ENCODE assay signal across 19 mouse cellular contexts in the genomic region with DNA sequence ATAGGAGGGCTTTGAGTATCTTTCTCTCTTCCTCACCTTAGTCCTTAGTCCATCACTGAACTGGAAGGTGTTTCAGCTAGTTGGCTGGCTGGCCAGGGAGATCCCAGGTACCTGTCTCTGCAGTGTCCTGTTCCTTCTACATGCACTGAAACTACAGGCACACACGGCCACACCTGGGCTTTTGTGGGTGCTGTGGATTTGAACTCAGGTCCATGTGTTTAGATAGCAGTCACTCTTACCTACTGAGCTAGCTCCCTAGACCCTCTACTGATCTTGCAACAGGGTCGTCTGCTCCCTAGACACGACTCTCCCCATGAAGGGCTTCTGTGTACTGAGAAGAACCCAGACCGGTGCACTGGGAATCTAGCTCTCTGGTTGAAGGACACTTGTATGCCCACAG. TPM values are rescaled to one million over a fixed set of nuclear protein-coding genes. Genes with fewer than 3 reads are reported as not detected.
DNase-seq lines count a peak whose midpoint lies in the region; ATAC-seq and TF ChIP-seq lines count a peak whose summit lies in the region.
"Had no signal": no experiment of that assay in that cellular context is flagged by ENCODE, and none has a peak within 500 bp of the region (broad histone marks: within the 10 kb centered on the region; RNA-seq: fewer than 3 reads in every experiment).

No protein-coding gene starts in this region.

- H3K4me3 ChIP-seq in hindbrain, embryonic 10.5 days, result no peak overlapping the region
- H3K4me3 ChIP-seq in hindbrain, embryonic 12.5 days, result no peak overlapping the region
- H3K4me3 ChIP-seq in embryonic facial prominence, embryonic 10.5 days, result no peak overlapping the region
- no peak overlapping the region for H3K4me3 ChIP-seq in intestine, postnatal 0 days (ENCODE audit: low read depth, low read length)
- H3K4me3 ChIP-seq: embryonic facial prominence, embryonic 15.5 days; forebrain, embryonic 10.5 days; hindbrain, embryonic 15.5 days; liver, embryonic 12.5 days; midbrain, embryonic 10.5 days; neural tube, embryonic 13.5 days had no signal

- H3K36me3 ChIP-seq in hindbrain, embryonic 10.5 days, result peaks cover 26% of the 10 kb centered on the region
- peaks cover 23% of the 10 kb centered on the region for H3K36me3 ChIP-seq in hindbrain, embryonic 12.5 days
- H3K36me3 ChIP-seq in embryonic facial prominence, embryonic 10.5 days (replicated peaks), result peaks cover 20% of the 10 kb centered on the region
- peaks cover 5% of the 10 kb centered on the region; the same call in 1 of the 2 replicates for H3K36me3 ChIP-seq in intestine, postnatal 0 days (ENCODE audit: control insufficient read depth, insufficient read depth)
- H3K36me3 ChIP-seq: embryonic facial prominence, embryonic 15.5 days; liver, embryonic 12.5 days had no signal

- H3K27me3 ChIP-seq in hindbrain, embryonic 10.5 days (ENCODE audit: insufficient read depth, poor library complexity, severe bottlenecking), result no peaks in the 10 kb centered on the region
- no peaks in the 10 kb centered on the region for H3K27me3 ChIP-seq in hindbrain, embryonic 12.5 days
- no peaks in the 10 kb centered on the region for H3K27me3 ChIP-seq in embryonic facial prominence, embryonic 10.5 days (replicated peaks; ENCODE audit: low read depth, poor library complexity, severe bottlenecking)
- H3K27me3 ChIP-seq in intestine, postnatal 0 days (replicated peaks; ENCODE audit: control insufficient read depth, insufficient read depth, low read length), result no peaks in the 10 kb centered on the region
- H3K27me3 ChIP-seq: embryonic facial prominence, embryonic 15.5 days; hindbrain, embryonic 15.5 days; neural tube, embryonic 13.5 days had no signal

- peak; percentile 84 for DNase-seq in heart, adult 11 months
- DNase-seq in heart, postnatal 25 days (ENCODE audit: low spot score), result no peak
- DNase-seq in hindbrain, embryonic 10.5 days (ENCODE audit: low spot score), result no peak
- no peak for DNase-seq in embryonic facial prominence, embryonic 10.5 days (ENCODE audit: low spot score)
- DNase-seq in frontal cortex, postnatal 10 days (ENCODE audit: low spot score in 2 of 2), result no peak
- no peak for DNase-seq in left cerebral cortex, postnatal 36 days (ENCODE audit: low spot score in 2 of 2)
- DNase-seq: cerebellum, adult 9-10 months; kidney, postnatal 4 days; layer of hippocampus, postnatal 36 days; right cerebral cortex, postnatal 14 days had no signal

- no peak for TF ChIP-seq CTCF in intestine, postnatal 0 days (IDR thresholded peaks at IDR 0.05; ENCODE audit: low read depth)

- H3K9me3 ChIP-seq in hindbrain, embryonic 10.5 days, result no peaks in the 10 kb centered on the region
- H3K9me3 ChIP-seq in hindbrain, embryonic 12.5 days (replicated peaks), result no peaks in the 10 kb centered on the region
- H3K9me3 ChIP-seq in embryonic facial prominence, embryonic 10.5 days, result no peaks in the 10 kb centered on the region
- H3K9me3 ChIP-seq in intestine, postnatal 0 days (ENCODE audit: control insufficient read depth), result no peaks in the 10 kb centered on the region
- H3K9me3 ChIP-seq: embryonic facial prominence, embryonic 15.5 days; forebrain, embryonic 10.5 days; hindbrain, embryonic 15.5 days; liver, embryonic 12.5 days; midbrain, embryonic 10.5 days; neural tube, embryonic 13.5 days had no signal

- intact Hi-C loops in heart, postnatal 25 days (cut with DNase I), result no loop called here
- intact Hi-C loops in left cerebral cortex, postnatal 36 days (cut with DNase I), result no loop called here

- no peak for ATAC-seq in hindbrain, embryonic 12.5 days (ENCODE audit: low FRiP score)
- no peak for ATAC-seq in intestine, postnatal 0 days
- ATAC-seq: liver, embryonic 12.5 days had no signal

- peaks cover 20% of the 10 kb centered on the region for H3K4me1 ChIP-seq in hindbrain, embryonic 10.5 days (replicated peaks)
- H3K4me1 ChIP-seq in hindbrain, embryonic 12.5 days, result no peaks in the 10 kb centered on the region
- peaks cover 29% of the 10 kb centered on the region for H3K4me1 ChIP-seq in embryonic facial prominence, embryonic 10.5 days
- no peaks in the 10 kb centered on the region; the same call in 1 of the 2 replicates for H3K4me1 ChIP-seq in intestine, postnatal 0 days (replicated peaks; ENCODE audit: control insufficient read depth, insufficient read depth, low read length)
- H3K4me1 ChIP-seq: neural tube, embryonic 13.5 days had no signal

- WGBS in hindbrain, embryonic 10.5 days, result 85% methylated on average over 4 of the region's 4 CpGs
- whole genome bisulfite sequencing in hindbrain, embryonic 12.5 days, result 79% methylated on average over 4 of the region's 4 CpGs
- WGBS in embryonic facial prominence, embryonic 10.5 days, result 84% methylated on average over 4 of the region's 4 CpGs
- WGBS in intestine, postnatal 0 days, result 65% methylated on average over 4 of the region's 4 CpGs

- no peak overlapping the region for H3K9ac ChIP-seq in hindbrain, embryonic 12.5 days
- no peak overlapping the region for H3K9ac ChIP-seq in intestine, postnatal 0 days (ENCODE audit: low read depth, low read length)
- H3K9ac ChIP-seq: embryonic facial prominence, embryonic 15.5 days; hindbrain, embryonic 15.5 days; liver, embryonic 12.5 days; neural tube, embryonic 13.5 days had no signal

- peak overlapping the region; percentile 5; the same call in 1 of the 2 replicates for H3K27ac ChIP-seq in hindbrain, embryonic 10.5 days
- no peak overlapping the region for H3K27ac ChIP-seq in hindbrain, embryonic 12.5 days
- H3K27ac ChIP-seq in embryonic facial prominence, embryonic 10.5 days (replicated peaks), result peak overlapping the region; percentile 40
- H3K27ac ChIP-seq in intestine, postnatal 0 days (ENCODE audit: low read depth, low read length), result peak overlapping the region; percentile 62; the same call in 1 of the 2 replicates
- H3K27ac ChIP-seq: forebrain, embryonic 10.5 days; hindbrain, embryonic 15.5 days; liver, embryonic 12.5 days; midbrain, embryonic 10.5 days; neural tube, embryonic 13.5 days had no signal

- no peak overlapping the region for H3K4me2 ChIP-seq in hindbrain, embryonic 12.5 days (replicated peaks)
- no peak overlapping the region for H3K4me2 ChIP-seq in intestine, postnatal 0 days (replicated peaks; ENCODE audit: low read depth)
- H3K4me2 ChIP-seq: embryonic facial prominence, embryonic 15.5 days; hindbrain, embryonic 15.5 days; liver, embryonic 12.5 days; neural tube, embryonic 13.5 days had no signal

RNA-seq across cellular contexts. Expression of a gene that starts 25.0 kb away (rescaled TPM):
- total RNA-seq in heart, postnatal 25 days (2021), result 10 to 100 TPM; 72.4 to 72.5 TPM
- 15.2 and 19.4 TPM in 2 replicates for polyA plus RNA-seq in hindbrain, embryonic 10.5 days (2016; fragmentation: Nextera tagmentation; extraction: Ambion mirVana)
- 31.8 and 33.2 TPM in 2 replicates for polyA plus RNA-seq in hindbrain, embryonic 12.5 days (2016; fragmentation: Nextera tagmentation; extraction: Ambion mirVana)
- polyA plus RNA-seq in embryonic facial prominence, embryonic 10.5 days (2016; fragmentation: Nextera tagmentation; extraction: Ambion mirVana), result 11.3 and 12.5 TPM in 2 replicates
- polyA plus RNA-seq in intestine, postnatal 0 days (2015; fragmentation: Nextera tagmentation; extraction: Ambion mirVana), result 9.9 and 11.9 TPM in 2 replicates
- total RNA-seq in left cerebral cortex, postnatal 36 days (2021), result 10 to 100 TPM; 18.9 to 19.6 TPM
- total RNA-seq: MEL had no signal

RNA-seq across cellular contexts. Expression of a gene that starts 45.0 kb away (rescaled TPM):
- 10 to 100 TPM; 14.2 to 16.6 TPM for total RNA-seq in heart, postnatal 25 days (2021)
- 48.5 and 48.8 TPM in 2 replicates for polyA plus RNA-seq in hindbrain, embryonic 10.5 days (2016; fragmentation: Nextera tagmentation; extraction: Ambion mirVana)
- 38.0 and 38.5 TPM in 2 replicates for polyA plus RNA-seq in hindbrain, embryonic 12.5 days (2016; fragmentation: Nextera tagmentation; extraction: Ambion mirVana)
- polyA plus RNA-seq in embryonic facial prominence, embryonic 10.5 days (2016; fragmentation: Nextera tagmentation; extraction: Ambion mirVana), result 42.2 and 47.0 TPM in 2 replicates
- polyA plus RNA-seq in intestine, postnatal 0 days (2015; fragmentation: Nextera tagmentation; extraction: Ambion mirVana), result 22.3 and 25.6 TPM in 2 replicates
- 10 to 100 TPM; 12.0 to 13.6 TPM for total RNA-seq in left cerebral cortex, postnatal 36 days (2021)

RNA-seq across cellular contexts. Expression of a gene that starts 45.4 kb away (rescaled TPM):
- total RNA-seq in heart, postnatal 25 days (2021), result 1 to 10 TPM; 8.5 to 9.9 TPM
- polyA plus RNA-seq in hindbrain, embryonic 10.5 days (2016; fragmentation: Nextera tagmentation; extraction: Ambion mirVana), result 12.4 and 16.6 TPM in 2 replicates
- 20.4 and 21.7 TPM in 2 replicates for polyA plus RNA-seq in hindbrain, embryonic 12.5 days (2016; fragmentation: Nextera tagmentation; extraction: Ambion mirVana)
- polyA plus RNA-seq in embryonic facial prominence, embryonic 10.5 days (2016; fragmentation: Nextera tagmentation; extraction: Ambion mirVana), result 11.5 and 12.4 TPM in 2 replicates
- polyA plus RNA-seq in intestine, postnatal 0 days (2015; fragmentation: Nextera tagmentation; extraction: Ambion mirVana), result 2.2 and 2.3 TPM in 2 replicates
- 10 to 100 TPM; 15.6 to 16.3 TPM for total RNA-seq in left cerebral cortex, postnatal 36 days (2021)

RNA-seq across cellular contexts. Expression of a gene that starts 57.6 kb away (rescaled TPM):
- 10 to 100 TPM; 27.1 to 28.7 TPM for total RNA-seq in heart, postnatal 25 days (2021)
- polyA plus RNA-seq in hindbrain, embryonic 10.5 days (2016; fragmentation: Nextera tagmentation; extraction: Ambion mirVana), result 135 and 146 TPM in 2 replicates
- polyA plus RNA-seq in hindbrain, embryonic 12.5 days (2016; fragmentation: Nextera tagmentation; extraction: Ambion mirVana), result 124 and 130 TPM in 2 replicates
- polyA plus RNA-seq in embryonic facial prominence, embryonic 10.5 days (2016; fragmentation: Nextera tagmentation; extraction: Ambion mirVana), result 141 and 148 TPM in 2 replicates
- polyA plus RNA-seq in intestine, postnatal 0 days (2015; fragmentation: Nextera tagmentation; extraction: Ambion mirVana), result 61.5 and 62.2 TPM in 2 replicates
- total RNA-seq in left cerebral cortex, postnatal 36 days (2021), result 10 to 100 TPM; 49.3 to 66.1 TPM
